Mouse (Mus musculus) neural tube, embryonic 15.5 days (tissue): Measurements from ENCODE around the gene Pde1b. TPM values are rescaled to one million over a fixed set of nuclear protein-coding genes. Genes with fewer than 3 reads are reported as not detected.

Experiments
- ATAC-seq: fragments of 200-750 bp; cut with Nextera tagmentation; 2 replicates; pipeline ENCODE4 v1.8.0; 2017; ENCODE audit warnings: mild to moderate bottlenecking, moderate TSS enrichment, moderate library complexity; ENCODE audit not compliant: low FRiP score
- H3K27ac ChIP-seq: fragments of 300-500 bp; sonication (generic); replicated peaks from 2 replicates; pipeline ENCODE4 v1.5.1; 2015; ENCODE audit warnings: mild to moderate bottlenecking, inconsistent platforms
- H3K27me3 ChIP-seq: fragments of 300-500 bp; sonication (generic); replicated peaks from 2 replicates; pipeline ENCODE4 v1.6.1; 2015; ENCODE audit warnings: inconsistent platforms
- H3K36me3 ChIP-seq: fragments of 300-500 bp; sonication (generic); 2 replicates; pipeline ENCODE4 v1.6.1; 2015; ENCODE audit warnings: inconsistent platforms
- H3K4me1 ChIP-seq: fragments of 300-500 bp; sonication (generic); 2 replicates; pipeline ENCODE4 v1.6.1; 2015; ENCODE audit warnings: inconsistent platforms
- H3K4me2 ChIP-seq: fragments of 300-500 bp; sonication (generic); 2 replicates; pipeline ENCODE4 v1.6.1; 2015; ENCODE audit warnings: inconsistent platforms, mild to moderate bottlenecking, moderate library complexity
- H3K4me3 ChIP-seq: fragments of 300-500 bp; sonication (generic); replicated peaks from 2 replicates; pipeline ENCODE4 v1.5.1; 2015; ENCODE audit warnings: mild to moderate bottlenecking, inconsistent platforms
- H3K9ac ChIP-seq: fragments of 300-500 bp; sonication (generic); replicated peaks from 2 replicates; pipeline ENCODE4 v1.6.1; 2015; ENCODE audit warnings: mild to moderate bottlenecking, inconsistent platforms
- H3K9me3 ChIP-seq: fragments of 300-500 bp; sonication (generic); replicated peaks from 2 replicates; pipeline ENCODE4 v1.6.1; 2016; ENCODE audit warnings: inconsistent platforms
- WGBS: fragments of 180-500 bp; shearing (Covaris S2); methylation state at CpG from one replicate; pipeline ENCODE4 v1.1.7; 2015; ENCODE audit warnings: mixed read lengths; 5-methylcytosine and 5-hydroxymethylcytosine counted together
- polyA plus RNA-seq: library from polyadenylated mRNA; unstranded; fragments of >200 nt; fragmentation: Nextera tagmentation; extraction: Ambion mirVana; gene quantifications from 2 replicates; pipeline ENCODE4 v1.2.1, GENCODE M21; 2015

The Pde1b gene
- 77.9 and 89.8 TPM in 2 replicates for polyA plus RNA-seq

GRCm38 (mm10) chr15:103502435-103503250 is at the start of gene Pde1b:
Gene Pde1b, plus strand, starts transcription at chr15:103503034.
- Histone ChIP-seq H3K4me3 (peak within 1 kb of the TSS; percentile 72), H3K4me1 (peaks cover 53% of the 10 kb centered on the region), H3K9me3 (no peaks in the 10 kb centered on the region), H3K27ac (peak within 1 kb of the TSS; percentile 87), H3K9ac (peak within 1 kb of the TSS; percentile 91), H3K27me3 (no peaks in the 10 kb centered on the region), H3K4me2 (peak within 1 kb of the TSS; percentile 82), H3K36me3 (no peaks in the 10 kb centered on the region)
- ATAC-seq, result peak; percentile 89
- 4% methylated on average over 45 of the region's 63 CpGs for WGBS

- Histone ChIP-seq H3K9me3 (no peaks in the 10 kb centered on the region), H3K9ac (no peak within 1 kb of the TSS), H3K27ac (no peak within 1 kb of the TSS), H3K4me1 (no peaks in the 10 kb centered on the region), H3K36me3 (no peaks in the 10 kb centered on the region), H3K4me2 (no peak within 1 kb of the TSS), H3K27me3 (no peaks in the 10 kb centered on the region), H3K4me3 (no peak within 1 kb of the TSS)
- 92% methylated on average over 13 of the region's 13 CpGs for WGBS
- ATAC-seq, result no peak
Measured at GRCm38 (mm10) chr15:103453551-103454218, 49.1 kb upstream of the Pde1b start, which contains the start of gene Nckap1l. Gene Nckap1l, plus strand, starts transcription at chr15:103453794.

DNA sequence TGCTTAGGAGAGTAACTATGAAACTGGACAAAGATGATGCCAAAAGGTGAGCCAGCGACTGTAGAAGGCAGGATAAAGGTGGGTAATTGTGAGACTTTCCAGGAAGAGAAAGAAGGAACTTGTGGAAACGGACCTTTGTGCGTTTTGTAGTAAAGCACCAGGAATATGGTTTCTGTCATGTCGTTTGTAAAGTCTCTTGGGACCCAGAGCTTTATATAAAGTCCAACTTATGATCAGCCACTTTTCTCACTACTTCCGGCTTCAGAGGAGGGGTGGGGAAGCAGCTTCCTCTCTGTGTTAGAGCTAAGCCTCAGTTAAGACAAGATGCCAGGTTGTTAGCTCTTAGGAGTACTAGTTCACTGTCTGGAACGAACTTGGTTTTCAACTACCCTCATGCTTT is 48.4 kb upstream of the Pde1b start:
- Histone ChIP-seq H3K9me3 (no peaks in the 10 kb centered on the region), H3K4me3 (no peak overlapping the region), H3K36me3 (no peaks in the 10 kb centered on the region), H3K4me2 (no peak overlapping the region), H3K4me1 (no peaks in the 10 kb centered on the region), H3K9ac (no peak overlapping the region), H3K27ac (no peak overlapping the region), H3K27me3 (no peaks in the 10 kb centered on the region)
- 88% methylated on average over 6 of the region's 6 CpGs for WGBS
- ATAC-seq, result no peak

DNA sequence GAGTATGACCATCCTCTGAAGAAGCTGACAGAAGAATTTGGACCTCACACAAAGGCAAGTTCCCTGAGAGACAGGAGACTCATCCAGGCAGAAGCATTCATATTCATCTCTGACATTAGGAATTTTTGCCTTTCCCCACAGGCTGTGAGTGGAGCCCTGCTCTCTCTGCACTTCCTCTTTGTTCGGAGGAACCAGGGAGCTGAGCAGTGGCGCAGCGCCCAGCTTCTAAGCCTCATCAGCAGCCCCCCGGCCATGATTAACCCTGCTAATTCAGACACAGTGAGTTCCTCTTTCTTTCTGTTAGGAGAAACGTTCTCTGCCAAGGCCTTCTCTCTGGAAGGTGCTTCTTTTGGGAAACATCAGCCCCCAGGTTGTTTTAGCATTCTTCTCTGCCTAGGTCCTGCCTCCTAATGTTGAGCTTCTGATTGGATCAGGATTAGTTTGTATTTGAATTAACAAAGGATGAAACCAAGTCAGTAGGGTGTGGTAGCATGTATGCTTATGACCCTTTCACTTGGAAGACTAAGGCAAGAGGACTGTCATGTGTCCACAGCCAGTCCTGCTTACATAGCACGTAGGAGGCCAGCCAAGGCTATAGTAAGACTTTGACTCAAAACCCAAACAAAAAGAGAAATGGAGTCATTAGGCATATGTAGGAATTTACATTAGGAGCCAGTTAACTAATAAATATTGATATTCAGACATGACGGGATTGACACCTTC is 40.1 kb upstream of the Pde1b start:
- Histone ChIP-seq H3K4me3 (no peak overlapping the region), H3K9ac (no peak overlapping the region), H3K4me1 (no peaks in the 10 kb centered on the region), H3K9me3 (no peaks in the 10 kb centered on the region), H3K27ac (no peak overlapping the region), H3K4me2 (no peak overlapping the region), H3K36me3 (no peaks in the 10 kb centered on the region), H3K27me3 (no peaks in the 10 kb centered on the region)
- ATAC-seq, result no peak
- WGBS, result 69% methylated on average over 7 of the region's 7 CpGs

GRCm38 (mm10) chr15:103471488-103472194 is 31.2 kb upstream of the Pde1b start:
- Histone ChIP-seq H3K4me2 (no peak overlapping the region), H3K27me3 (no peaks in the 10 kb centered on the region), H3K4me1 (no peaks in the 10 kb centered on the region), H3K9ac (no peak overlapping the region), H3K36me3 (no peaks in the 10 kb centered on the region), H3K4me3 (no peak overlapping the region), H3K9me3 (no peaks in the 10 kb centered on the region), H3K27ac (no peak overlapping the region)
- no peak for ATAC-seq
- 87% methylated on average over 7 of the region's 7 CpGs for WGBS

DNA sequence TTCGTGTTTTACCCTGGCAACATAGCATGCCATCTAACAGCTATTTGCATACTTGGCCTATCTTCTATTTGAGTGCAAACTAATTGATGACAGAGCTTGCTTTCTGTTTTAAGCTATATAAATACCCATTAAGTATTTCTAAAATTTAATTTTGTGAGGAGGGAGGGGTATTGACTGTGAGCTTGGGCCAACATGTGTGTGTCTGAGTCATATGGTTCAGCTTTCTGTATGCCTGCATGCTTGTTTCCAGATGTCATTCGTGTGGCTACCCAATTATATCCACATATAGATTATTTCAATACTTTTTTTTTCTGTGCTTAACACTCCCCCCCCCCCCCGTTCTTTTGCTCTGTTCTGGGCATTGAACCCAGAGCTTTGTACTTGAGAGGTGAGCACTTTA is 30.6 kb upstream of the Pde1b start:
- H3K27ac ChIP-seq, result no peak overlapping the region
- H3K4me1 ChIP-seq, result no peaks in the 10 kb centered on the region
- H3K36me3 ChIP-seq, result no peaks in the 10 kb centered on the region
- no peak for ATAC-seq
- H3K9me3 ChIP-seq, result no peaks in the 10 kb centered on the region
- H3K9ac ChIP-seq, result no peak overlapping the region
- no peak overlapping the region for H3K4me2 ChIP-seq
- H3K4me3 ChIP-seq, result no peak overlapping the region
- H3K27me3 ChIP-seq, result no peaks in the 10 kb centered on the region
- WGBS, result 79% methylated on average over 3 of the region's 3 CpGs

GRCm38 (mm10) chr15:103473182-103473581 is 29.7 kb upstream of the Pde1b start:
- Histone ChIP-seq H3K4me3 (no peak overlapping the region), H3K27ac (no peak overlapping the region), H3K9ac (no peak overlapping the region), H3K27me3 (no peaks in the 10 kb centered on the region), H3K36me3 (no peaks in the 10 kb centered on the region), H3K4me2 (no peak overlapping the region), H3K4me1 (no peaks in the 10 kb centered on the region), H3K9me3 (no peaks in the 10 kb centered on the region)
- no peak for ATAC-seq
- 79% methylated on average over 7 of the region's 7 CpGs for WGBS

DNA sequence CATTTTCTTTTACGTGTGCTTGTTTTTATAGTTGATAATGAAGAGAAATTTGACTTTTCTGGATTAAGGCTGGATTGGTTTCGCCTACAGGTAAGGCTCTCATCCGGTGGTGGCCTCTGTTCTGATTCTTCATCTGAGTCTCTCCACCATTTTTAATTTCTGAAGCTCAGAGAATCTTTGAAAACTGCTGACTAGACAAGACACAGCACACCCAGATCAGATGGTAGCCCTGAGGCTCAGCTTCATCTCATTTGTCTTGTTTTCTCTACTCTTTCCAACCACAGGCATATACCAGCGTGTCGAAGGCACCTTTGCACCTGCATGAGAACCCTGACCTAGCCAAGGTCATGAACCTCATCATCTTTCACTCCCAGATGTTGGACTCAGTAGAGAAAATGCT is 29.1 kb upstream of the Pde1b start:
- no peak overlapping the region for H3K27ac ChIP-seq
- H3K9me3 ChIP-seq, result no peaks in the 10 kb centered on the region
- ATAC-seq, result no peak
- H3K4me2 ChIP-seq, result no peak overlapping the region
- 87% methylated on average over 5 of the region's 5 CpGs for WGBS
- no peaks in the 10 kb centered on the region for H3K4me1 ChIP-seq
- H3K27me3 ChIP-seq, result no peaks in the 10 kb centered on the region
- no peak overlapping the region for H3K9ac ChIP-seq
- H3K36me3 ChIP-seq, result no peaks in the 10 kb centered on the region
- no peak overlapping the region for H3K4me3 ChIP-seq

- Histone ChIP-seq H3K4me1 (no peaks in the 10 kb centered on the region), H3K27me3 (no peaks in the 10 kb centered on the region), H3K4me3 (no peak overlapping the region), H3K9ac (no peak overlapping the region), H3K27ac (no peak overlapping the region), H3K9me3 (no peaks in the 10 kb centered on the region), H3K36me3 (no peaks in the 10 kb centered on the region), H3K4me2 (no peak overlapping the region)
- 70% methylated on average over 1 of the region's 1 CpGs for WGBS
- no peak for ATAC-seq
Measured at GRCm38 (mm10) chr15:103479080-103479606, 23.7 kb upstream of the Pde1b start.

DNA sequence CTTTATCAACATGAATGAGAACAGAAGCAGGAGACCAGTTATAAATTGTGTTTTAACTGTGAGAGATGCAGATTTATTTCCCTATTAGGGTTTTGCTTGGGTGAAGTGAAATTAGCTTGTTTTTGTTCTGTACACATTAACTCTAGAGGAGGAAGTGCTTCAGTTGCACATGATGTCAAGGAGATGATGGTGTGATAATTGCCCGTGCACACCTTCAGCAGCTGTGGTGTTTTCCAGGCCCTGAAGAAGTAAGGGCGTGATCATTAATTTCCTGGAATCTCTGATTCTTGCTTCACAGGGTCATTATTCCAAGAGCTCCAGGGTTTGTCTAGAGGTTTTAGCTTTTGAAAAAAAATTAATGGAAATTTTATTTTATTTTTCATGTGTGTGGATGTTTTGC is 22.7 kb upstream of the Pde1b start:
- 78% methylated on average over 2 of the region's 2 CpGs for WGBS

GRCm38 (mm10) chr15:103482488-103482887 is 20.3 kb upstream of the Pde1b start:
- Histone ChIP-seq H3K27me3 (no peaks in the 10 kb centered on the region), H3K4me2 (no peak overlapping the region), H3K4me3 (no peak overlapping the region), H3K27ac (no peak overlapping the region), H3K9ac (no peak overlapping the region), H3K9me3 (no peaks in the 10 kb centered on the region), H3K36me3 (no peaks in the 10 kb centered on the region), H3K4me1 (peaks cover 6% of the 10 kb centered on the region)
- ATAC-seq, result no peak; the same call in 1 of the 2 replicates
- WGBS, result 0% methylated on average over 1 of the region's 1 CpGs

More for the DNA sequence above, 22.7 kb upstream of the Pde1b start:
- Histone ChIP-seq H3K27me3 (no peaks in the 10 kb centered on the region), H3K4me1 (peaks cover 6% of the 10 kb centered on the region), H3K9ac (no peak overlapping the region), H3K4me3 (no peak overlapping the region), H3K4me2 (no peak overlapping the region), H3K36me3 (no peaks in the 10 kb centered on the region), H3K27ac (no peak overlapping the region), H3K9me3 (no peaks in the 10 kb centered on the region)
- ATAC-seq, result no peak
